Mouse (Mus musculus) embryonic facial prominence, embryonic 14.5 days (tissue): ENCODE data around the gene Alpk3. TPM values are rescaled to one million over a fixed set of nuclear protein-coding genes. Genes with fewer than 3 reads are reported as not detected.
"Not testable (repeated sequence)": the region's sequence is repeated elsewhere in the genome, so short reads cannot be mapped to it uniquely, and the experiment has no call there.

Experiments
- ATAC-seq: fragments of 200-750 bp; cut with Nextera tagmentation; 2 replicates; pipeline ENCODE4 v1.8.0; 2017; ENCODE audit warnings: low read depth, moderate number of reproducible peaks, moderate TSS enrichment
- DNase-seq: peaks from one replicate; pipeline ENCODE4 v3.0.0-alpha.2; 2015; ENCODE audit warnings: low spot score
- H3K27ac ChIP-seq: fragments of 300-500 bp; sonication (generic); replicated peaks from 2 replicates; pipeline ENCODE4 v1.5.1; 2014; ENCODE audit warnings: low read depth, mild to moderate bottlenecking, low read length, moderate library complexity
- H3K27me3 ChIP-seq: fragments of 300-500 bp; sonication (generic); replicated peaks from 2 replicates; pipeline ENCODE4 v1.6.1; 2014; ENCODE audit warnings: low read length; ENCODE audit not compliant: control insufficient read depth, insufficient read depth
- H3K36me3 ChIP-seq: fragments of 300-500 bp; sonication (generic); 2 replicates; pipeline ENCODE4 v1.6.1; 2014; ENCODE audit warnings: low read length, mixed read lengths; ENCODE audit not compliant: control insufficient read depth, insufficient read depth
- H3K4me1 ChIP-seq: fragments of 300-500 bp; sonication (generic); 2 replicates; pipeline ENCODE4 v1.6.1; 2014; ENCODE audit warnings: antibody characterized with exemption, low read length; ENCODE audit not compliant: control insufficient read depth, insufficient read depth
- H3K4me2 ChIP-seq: fragments of 300-500 bp; sonication (generic); 2 replicates; pipeline ENCODE4 v1.6.1; 2014; ENCODE audit warnings: low read depth, mild to moderate bottlenecking, low read length, moderate library complexity, mixed read lengths
- H3K4me3 ChIP-seq: fragments of 300-500 bp; sonication (generic); 2 replicates; pipeline ENCODE4 v1.5.1; 2014; ENCODE audit warnings: low read depth, mild to moderate bottlenecking, low read length
- H3K9ac ChIP-seq: fragments of 300-500 bp; sonication (generic); 2 replicates; pipeline ENCODE4 v1.6.1; 2014; ENCODE audit warnings: low read depth, mild to moderate bottlenecking, low read length, moderate library complexity, mixed read lengths
- H3K9me3 ChIP-seq: fragments of 300-500 bp; sonication (generic); 2 replicates; pipeline ENCODE4 v1.6.1; 2016; ENCODE audit warnings: low read length; ENCODE audit not compliant: control insufficient read depth
- WGBS: fragments of 180-500 bp; shearing (Covaris S2); extraction: QIAGEN DNeasy Blood & Tissue Kit; methylation state at CpG from one replicate; pipeline ENCODE4 v1.1.7; 2014; 5-methylcytosine and 5-hydroxymethylcytosine counted together
- polyA plus RNA-seq: library from polyadenylated mRNA; unstranded; fragments of >200 nt; fragmentation: Nextera tagmentation; extraction: Ambion mirVana; gene quantifications from 2 replicates; pipeline ENCODE4 v1.2.1, GENCODE M21; 2014

Alpk3 gene
- polyA plus RNA-seq, 1 experiment from 2014 or later = 7.9 TPM

- H3K36me3 ChIP-seq, ATAC-seq, H3K4me1 ChIP-seq, H3K4me2 ChIP-seq, H3K27ac ChIP-seq, H3K27me3 ChIP-seq, H3K4me3 ChIP-seq, H3K9me3 ChIP-seq, H3K9ac ChIP-seq, DNase-seq: not testable (repeated sequence)
Observed at GRCm38 (mm10) chr7:81154244-81154643, 96.8 kb downstream of the Alpk3 start.

- Histone ChIP-seq H3K36me3 (no peaks in the 10 kb centered on the region), H3K27ac (no peak overlapping the region), H3K9me3 (no peaks in the 10 kb centered on the region), H3K4me1 (no peaks in the 10 kb centered on the region), H3K27me3 (no peaks in the 10 kb centered on the region), H3K4me2 (no peak overlapping the region), H3K9ac (no peak overlapping the region), H3K4me3 (no peak overlapping the region)
- peak; percentile 74 for ATAC-seq
- peak; percentile 70 for DNase-seq
- WGBS = 5% methylated on average over 3 of the region's 3 CpGs
Observed at GRCm38 (mm10) chr7:81154960-81155359, 97.6 kb downstream of the Alpk3 start.

Other genes with a start within 250 kb of the Alpk3 start
- gene Iqgap1, start 231.6 kb upstream of the Alpk3 start, polyA plus RNA-seq = 68.6 and 73.7 TPM in 2 replicates
- 1.8 and 2.1 TPM in 2 replicates for gene Zscan2, start 196.7 kb upstream of the Alpk3 start, polyA plus RNA-seq
- gene Wdr73, start 156.3 kb upstream of the Alpk3 start, polyA plus RNA-seq = 20.9 and 25.8 TPM in 2 replicates
- 7.7 and 9.0 TPM in 2 replicates for gene Nmb, start 152.5 kb upstream of the Alpk3 start, polyA plus RNA-seq
- gene Sec11a, start 109.8 kb upstream of the Alpk3 start, polyA plus RNA-seq = 194 and 218 TPM in 2 replicates
- 15.0 and 17.0 TPM in 2 replicates for gene Zfp592, start 63.9 kb upstream of the Alpk3 start, polyA plus RNA-seq
- 0.07 TPM in 1 of 2 replicates, not detected in the other for gene Slc28a1, start 57.2 kb downstream of the Alpk3 start, polyA plus RNA-seq
- 9.3 and 9.6 TPM in 2 replicates for gene Pde8a, start 156.0 kb downstream of the Alpk3 start, polyA plus RNA-seq